Mouse (Mus musculus): ENCODE measurements around the gene Wdr95.

DNA sequence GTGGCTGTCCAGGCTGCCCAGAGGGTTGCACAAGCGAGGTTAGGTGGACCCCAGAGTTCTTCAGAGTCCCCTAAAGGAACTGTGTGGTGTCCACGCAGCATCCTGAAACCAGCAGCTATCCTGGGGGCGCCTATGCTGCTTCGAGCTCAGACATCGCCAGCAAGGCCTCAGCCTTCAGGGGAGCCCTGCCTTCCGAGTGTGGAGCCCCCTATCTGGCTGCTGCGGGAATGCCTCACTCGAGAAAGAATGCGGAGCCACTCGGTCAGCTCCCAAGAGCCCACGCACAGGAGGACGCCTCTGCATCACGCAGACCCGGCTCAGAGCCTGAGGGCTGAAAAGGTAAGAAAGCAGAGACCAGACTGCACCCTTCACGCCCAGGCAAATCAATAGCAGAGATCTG lies 38.2 kb upstream of the Wdr95 start:
- TF ChIP-seq CTCF (IDR thresholded peaks at IDR 0.05; ENCODE audit: low read depth, low read length) (peak; percentile 20), POLR2A (IDR thresholded peaks at IDR 0.05; ENCODE audit: insufficient read depth, low read length) (no peak), EP300 (IDR thresholded peaks at IDR 0.05; ENCODE audit: insufficient read depth, low read depth, low read length) (no peak)
